Mouse (Mus musculus) activated CD4-positive, CD25-positive, alpha-beta regulatory T cell, adult 9 weeks (primary cell): ENCODE measurements around the gene Mlph. TPM values are rescaled to one million over a fixed set of nuclear protein-coding genes. Genes with fewer than 3 reads are reported as not detected.

Experiments
- polyA plus RNA-seq: library from polyadenylated mRNA; unstranded; fragments of 100-300 nt; shearing (Covaris generic); gene quantifications from one replicate; pipeline ENCODE4 v1.2.1, GENCODE M21; 2017

Gene Mlph
- polyA plus RNA-seq, result 0.23 TPM

GRCm38 (mm10) chr1:90914948-90915569 is at the start of gene Mlph:
Gene Mlph (plus strand): TSS chr1:90915085.

DNA sequence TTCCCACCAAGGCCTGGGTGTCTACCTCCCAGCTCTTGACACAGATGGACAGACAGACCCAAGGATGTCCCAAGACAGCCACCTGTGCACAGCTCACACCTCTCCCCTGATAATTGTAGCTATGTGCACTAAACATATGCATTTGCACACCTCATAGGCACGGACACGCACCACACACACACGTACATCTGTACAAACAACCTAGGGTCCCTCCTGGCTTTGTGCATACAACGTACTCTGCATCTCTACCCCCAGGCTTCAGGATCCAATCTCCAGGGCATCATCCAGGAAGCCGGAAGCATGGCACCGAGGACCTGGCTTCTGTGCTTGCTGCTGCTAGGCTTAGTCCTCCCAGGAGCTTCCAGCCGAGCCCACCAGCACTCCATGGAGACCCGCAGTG is 37.9 kb downstream of the Mlph start, which contains the start of gene Prlh:
Gene Prlh, plus strand, starts transcription at position 301 of the 400 bp plus-strand sequence.

GRCm38 (mm10) chr1:90969347-90969784 is 54.5 kb downstream of the Mlph start, which contains the start of gene Rab17:
Gene Rab17 (minus strand): TSS chr1:90969661.

DNA sequence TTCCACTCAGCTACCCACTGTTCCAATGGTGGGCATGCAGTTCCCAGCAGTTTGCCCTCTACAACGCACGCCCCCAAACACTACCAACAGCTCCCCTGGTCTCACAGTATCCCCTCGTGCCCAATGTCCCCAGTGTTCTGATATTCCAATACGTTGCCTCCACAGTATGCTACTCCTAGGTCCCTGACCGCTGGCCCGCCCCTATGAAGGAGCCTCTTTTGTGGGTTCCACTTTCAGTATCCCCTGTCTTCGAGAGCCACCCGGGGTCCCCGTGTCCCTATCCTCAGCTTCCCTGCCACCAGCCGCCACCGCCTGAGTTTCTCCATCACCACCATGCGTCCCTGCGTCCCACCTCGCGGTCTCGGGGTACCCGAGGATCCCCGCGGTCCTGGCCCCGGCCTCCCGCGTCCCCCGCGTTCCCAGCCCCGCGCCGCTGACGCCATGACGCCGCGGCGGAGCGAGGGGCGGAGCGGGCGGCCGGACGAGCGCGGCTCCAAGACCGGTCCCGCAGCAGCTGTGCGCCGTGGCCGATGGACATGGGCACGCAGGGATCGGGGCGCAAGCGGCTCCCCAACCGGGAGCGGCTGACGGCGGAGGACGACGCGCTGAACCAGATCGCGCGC is 83.5 kb downstream of the Mlph start, which contains the start of gene Lrrfip1:
Gene Lrrfip1, plus strand, starts transcription at position 470 of the 623 bp plus-strand sequence.

Other genes starting within 250 kb of the Mlph start
- 0.05 TPM for gene Col6a3, start 71.1 kb upstream of the Mlph start, polyA plus RNA-seq
- not detected for gene Prlh, start 38.0 kb downstream of the Mlph start, polyA plus RNA-seq
- not detected for gene Rab17, start 54.6 kb downstream of the Mlph start, polyA plus RNA-seq
- gene Lrrfip1, start 83.7 kb downstream of the Mlph start, polyA plus RNA-seq, result 286 TPM
- gene Rbm44, start 230.0 kb downstream of the Mlph start, polyA plus RNA-seq, result 0.81 TPM